In the genomic region with DNA sequence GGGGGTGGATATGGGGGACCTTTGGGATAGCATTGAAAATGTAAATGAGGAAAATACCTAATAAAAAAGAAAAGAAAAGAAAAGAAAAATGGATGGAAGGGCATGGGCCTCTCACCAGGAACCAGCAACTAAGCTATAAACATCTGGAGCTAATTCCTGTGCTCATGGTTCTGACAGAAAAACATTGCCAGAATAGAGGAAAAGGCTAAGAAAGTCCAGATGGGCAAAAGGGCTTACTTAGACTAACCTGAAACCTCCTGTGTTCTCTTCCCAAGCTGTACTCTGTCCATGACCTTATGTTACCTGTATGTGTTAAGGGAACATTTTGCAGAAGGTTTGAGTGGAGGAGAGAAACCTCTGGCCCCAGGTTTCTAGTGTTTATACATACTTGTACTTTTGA, we compare ENCODE assay signal across 20 mouse cellular contexts.
"Had no signal": no experiment of that assay in that cellular context is flagged by ENCODE, and none has a peak within 500 bp of the region (broad histone marks: within the 10 kb centered on the region; RNA-seq: fewer than 3 reads in every experiment).

No protein-coding gene starts in this region.

- DNase-seq: kidney, adult 8-10 months; kidney, postnatal 14 days; kidney, postnatal 4 days; liver, postnatal 0 days; lung, embryonic 14.5 days; lung, postnatal 36 days; retina, postnatal 1 day; right cerebral cortex, postnatal 25 days; spleen, adult 18-20 months; thymus, postnatal 36 days had no signal

- ATAC-seq: liver, postnatal 0 days; lung, postnatal 0 days; midbrain, embryonic 16.5 days had no signal

- H3K9me3 ChIP-seq: kidney, embryonic 15.5 days; limb, embryonic 15.5 days; midbrain, embryonic 12.5 days; neural tube, embryonic 13.5 days; stomach, embryonic 15.5 days had no signal

- H3K9ac ChIP-seq: kidney, embryonic 15.5 days; limb, embryonic 15.5 days; liver, embryonic 14.5 days; liver, postnatal 0 days; lung, embryonic 14.5 days; midbrain, embryonic 12.5 days; neural tube, embryonic 13.5 days; stomach, embryonic 15.5 days had no signal

- H3K27me3 ChIP-seq: kidney, embryonic 15.5 days; limb, embryonic 15.5 days; midbrain, embryonic 12.5 days; neural tube, embryonic 13.5 days; stomach, embryonic 15.5 days had no signal

- H3K27ac ChIP-seq: kidney, embryonic 15.5 days; limb, embryonic 15.5 days; liver, embryonic 14.5 days; midbrain, embryonic 12.5 days; neural tube, embryonic 13.5 days; stomach, embryonic 15.5 days had no signal

- H3K4me2 ChIP-seq: kidney, embryonic 15.5 days; limb, embryonic 15.5 days; liver, embryonic 11.5 days; lung, embryonic 14.5 days; midbrain, embryonic 12.5 days; neural tube, embryonic 13.5 days; stomach, embryonic 15.5 days had no signal

- H3K36me3 ChIP-seq: stomach, embryonic 15.5 days had no signal

- H3K4me3 ChIP-seq: kidney, embryonic 15.5 days; limb, embryonic 15.5 days; midbrain, embryonic 12.5 days; myocyte; neural tube, embryonic 13.5 days; stomach, embryonic 15.5 days had no signal

- H3K4me1 ChIP-seq: kidney, embryonic 15.5 days; limb, embryonic 15.5 days; midbrain, embryonic 12.5 days; neural tube, embryonic 13.5 days; stomach, embryonic 15.5 days had no signal
